Mouse (Mus musculus) forelimb bud, embryonic 11.5 days (tissue): Measurements from ENCODE around the gene Shroom4.
"Not testable (repeated sequence)": the region's sequence is repeated elsewhere in the genome, so short reads cannot be mapped to it uniquely, and the experiment has no call there.

Experiments
- DNase-seq: peaks from one replicate; pipeline ENCODE4 v3.0.0-alpha.2; 2012; ENCODE audit warnings: low read depth, low spot score

Shroom4 gene

GRCm38 (mm10) chrX:6399626-6400397 is at the start of gene Shroom4:
TSS of gene Shroom4 (plus strand) at chrX:6399854.
- DNase-seq, result peak; percentile 86

GRCm38 (mm10) chrX:6356876-6357275 is 42.8 kb upstream of the Shroom4 start:
- DNase-seq, result no peak

GRCm38 (mm10) chrX:6357503-6358114 is 42.0 kb upstream of the Shroom4 start:
- DNase-seq, result no peak

- no peak for DNase-seq
Observed at GRCm38 (mm10) chrX:6368822-6369221, 30.8 kb upstream of the Shroom4 start.

GRCm38 (mm10) chrX:6370706-6371105 is 28.9 kb upstream of the Shroom4 start:
- no peak for DNase-seq

- DNase-seq, result no peak
Observed at GRCm38 (mm10) chrX:6393861-6394260, 5.8 kb upstream of the Shroom4 start.

GRCm38 (mm10) chrX:6399193-6399592 is 461 bp upstream of the Shroom4 start:
- DNase-seq, result no peak

- DNase-seq, result peak; percentile 27
Observed at GRCm38 (mm10) chrX:6400398-6401020, 855 bp downstream of the Shroom4 start.

GRCm38 (mm10) chrX:6402921-6403320 is 3.3 kb downstream of the Shroom4 start:
- DNase-seq, result no peak

GRCm38 (mm10) chrX:6409114-6409513 is 9.5 kb downstream of the Shroom4 start:
- DNase-seq, result no peak

GRCm38 (mm10) chrX:6415412-6415811 is 15.8 kb downstream of the Shroom4 start:
- no peak for DNase-seq

GRCm38 (mm10) chrX:6415936-6416335 is 16.3 kb downstream of the Shroom4 start:
- DNase-seq, result no peak

GRCm38 (mm10) chrX:6418140-6418539 is 18.5 kb downstream of the Shroom4 start:
- DNase-seq, result no peak

- no peak for DNase-seq
Observed at GRCm38 (mm10) chrX:6435260-6435659, 35.6 kb downstream of the Shroom4 start.

- DNase-seq, result no peak
Observed at GRCm38 (mm10) chrX:6446422-6446821, 46.8 kb downstream of the Shroom4 start.

- peak; percentile 9 for DNase-seq
Observed at GRCm38 (mm10) chrX:6448001-6448400, 48.3 kb downstream of the Shroom4 start.

- DNase-seq, result no peak
Observed at GRCm38 (mm10) chrX:6453220-6453619, 53.6 kb downstream of the Shroom4 start.

- DNase-seq, result not testable (repeated sequence)
Observed at GRCm38 (mm10) chrX:6469251-6469650, 69.6 kb downstream of the Shroom4 start.

GRCm38 (mm10) chrX:6472563-6472962 is 72.9 kb downstream of the Shroom4 start:
- not testable (repeated sequence) for DNase-seq

GRCm38 (mm10) chrX:6475177-6475576 is 75.5 kb downstream of the Shroom4 start:
- DNase-seq, result no peak

- DNase-seq, result no peak
Observed at GRCm38 (mm10) chrX:6482268-6482667, 82.6 kb downstream of the Shroom4 start.

- peak; percentile 66 for DNase-seq
Observed at GRCm38 (mm10) chrX:6483817-6484216, 84.2 kb downstream of the Shroom4 start.

GRCm38 (mm10) chrX:6490433-6490832 is 90.8 kb downstream of the Shroom4 start:
- DNase-seq, result no peak
